Mouse (Mus musculus) liver, embryonic 14.5 days (tissue): ENCODE data around the gene Tha1. TPM values are rescaled to one million over a fixed set of nuclear protein-coding genes. Genes with fewer than 3 reads are reported as not detected.

ENCODE experiments used
- ATAC-seq: fragments of 200-750 bp; cut with Nextera tagmentation; 2 replicates; pipeline ENCODE4 v1.8.0; 2017; ENCODE audit warnings: moderate number of reproducible peaks, mild to moderate bottlenecking, moderate library complexity; ENCODE audit not compliant: insufficient read depth
- DNase-seq, 3 experiments: peaks; one replicate each; pipeline ENCODE4 v3.0.0-alpha.2; 2012 to 2013; ENCODE audit warnings: low read depth in 3 of 3, low spot score in 3 of 3
- H3K27ac ChIP-seq: fragments of 300-500 bp; sonication (generic); 2 replicates; pipeline ENCODE4 v1.5.1; 2014; ENCODE audit warnings: moderate library complexity, mild to moderate bottlenecking, control low read depth, inconsistent platforms
- H3K27me3 ChIP-seq: fragments of 300-500 bp; sonication (generic); 2 replicates; pipeline ENCODE4 v1.6.1; 2014; ENCODE audit warnings: mild to moderate bottlenecking, low read length, moderate library complexity; ENCODE audit not compliant: control insufficient read depth, insufficient read depth
- H3K36me3 ChIP-seq: fragments of 300-500 bp; sonication (generic); replicated peaks from 2 replicates; pipeline ENCODE4 v1.6.1; 2014; ENCODE audit warnings: low read depth; ENCODE audit not compliant: control insufficient read depth, insufficient read depth
- H3K4me1 ChIP-seq, 2 experiments: fragments of 200-500 bp in 1 of 2; fragments of 300-500 bp in 1 of 2; sonication (generic) in 1 of 2; replicated peaks; 2 replicates each; pipeline ENCODE4 v1.6.1; 2012 to 2014; ENCODE audit warnings: antibody characterized with exemption in 1 of 2, inconsistent platforms in 1 of 2, low read length in 1 of 2; ENCODE audit not compliant: control insufficient read depth in 2 of 2, insufficient read depth in 2 of 2
- H3K4me2 ChIP-seq: fragments of 300-500 bp; sonication (generic); 2 replicates; pipeline ENCODE4 v1.6.1; 2014; ENCODE audit warnings: low read depth, mild to moderate bottlenecking, control low read depth, moderate library complexity
- H3K4me3 ChIP-seq, 2 experiments: fragments of 200-500 bp in 1 of 2; fragments of 300-500 bp in 1 of 2; sonication (generic) in 1 of 2; 2 replicates each; pipeline ENCODE4 v1.5.1; 2012 to 2014; ENCODE audit warnings: low read depth in 2 of 2, low read length in 2 of 2, mild to moderate bottlenecking in 2 of 2, control low read depth in 1 of 2, inconsistent platforms in 1 of 2, moderate library complexity in 1 of 2; ENCODE audit not compliant: insufficient read depth in 1 of 2
- H3K9ac ChIP-seq: fragments of 300-500 bp; sonication (generic); replicated peaks from 2 replicates; pipeline ENCODE4 v1.6.1; 2014; ENCODE audit warnings: mild to moderate bottlenecking, control low read depth, moderate library complexity
- H3K9me3 ChIP-seq: fragments of 300-500 bp; sonication (generic); 2 replicates; pipeline ENCODE4 v1.6.1; 2016; ENCODE audit warnings: low read length, mixed read lengths; ENCODE audit not compliant: control insufficient read depth
- CTCF ChIP-seq: IDR thresholded peaks from 2 replicates; pipeline ENCODE4 v1.5.1; 2016; ENCODE audit warnings: antibody characterized with exemption, low read depth, control low read depth
- EP300 ChIP-seq: IDR thresholded peaks from 2 replicates; pipeline ENCODE4 v1.6.1; 2016; ENCODE audit warnings: antibody characterized with exemption, low read depth
- WGBS: fragments of 180-500 bp; shearing (Covaris S2); extraction: QIAGEN DNeasy Blood & Tissue Kit; methylation state at CpG from one replicate; pipeline ENCODE4 v1.1.7; 2014; ENCODE audit not compliant: insufficient replicate concordance; 5-methylcytosine and 5-hydroxymethylcytosine counted together
- polyA plus RNA-seq, 2 experiments: library from polyadenylated mRNA; depleted of rRNA in 1 of 2; stranded (reverse) in 1 of 2; unstranded in 1 of 2; fragments of >200 nt; fragmentation: Nextera tagmentation in 1 of 2; extraction: Ambion mirVana in 1 of 2; gene quantifications; 2 replicates each; pipeline versions ENCODE4 v1.2.1 to v1.2.3; 2012 to 2014

The Tha1 gene
- polyA plus RNA-seq, 2 experiments, result 1.4 to 1.6 TPM

DNA sequence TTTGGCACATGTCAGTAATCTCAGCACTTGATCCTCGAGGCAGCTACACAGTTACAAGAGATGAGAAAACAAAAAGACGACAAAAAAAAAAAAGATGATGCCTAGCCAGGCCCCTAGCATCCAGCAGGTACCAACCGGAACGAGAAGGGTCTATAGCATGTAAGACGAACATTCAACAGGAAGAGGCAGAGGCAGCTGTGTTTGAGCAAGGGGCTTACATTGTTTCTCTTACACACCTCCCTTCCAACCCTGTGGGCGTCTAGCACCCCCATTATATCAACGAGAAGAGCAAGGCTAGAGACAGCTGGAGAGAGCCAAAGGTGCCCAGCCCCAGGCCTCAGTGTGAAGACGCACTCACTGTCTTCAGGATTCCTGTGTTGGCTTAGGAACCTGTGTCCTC lies 46.4 kb downstream of the Tha1 start:
- H3K4me3 ChIP-seq, result no peak overlapping the region; a peak in 1 of 4 replicates
- DNase-seq, result no peak
- peaks cover 53 to 74% of the 10 kb centered on the region in 2 experiments for H3K4me1 ChIP-seq
- no peaks in the 10 kb centered on the region for H3K27me3 ChIP-seq
- H3K36me3 ChIP-seq, result peaks cover 23% of the 10 kb centered on the region
- H3K4me2 ChIP-seq, result peak overlapping the region; percentile 90
- ATAC-seq, result no peak
- H3K9ac ChIP-seq, result no peak overlapping the region
- no peak for TF ChIP-seq CTCF
- no peak for TF ChIP-seq EP300
- no peaks in the 10 kb centered on the region for H3K9me3 ChIP-seq
- 77% methylated on average over 8 of the region's 8 CpGs for WGBS
- no peak overlapping the region; the same call in 1 of the 2 replicates for H3K27ac ChIP-seq

GRCm38 (mm10) chr11:117826164-117826563 lies 47.1 kb downstream of the Tha1 start:
- H3K4me1 ChIP-seq, result peaks cover 53 to 67% of the 10 kb centered on the region in 2 experiments
- peak overlapping the region; percentile 93 for H3K27ac ChIP-seq
- peaks cover 30% of the 10 kb centered on the region for H3K36me3 ChIP-seq
- H3K27me3 ChIP-seq, result no peaks in the 10 kb centered on the region
- ATAC-seq (no peak), DNase-seq (no peak)
- peak overlapping the region; percentile 90 to 95 for H3K4me3 ChIP-seq
- peak overlapping the region; percentile 99 for H3K9ac ChIP-seq
- TF ChIP-seq CTCF (no peak), EP300 (no peak)
- 37% methylated on average over 5 of the region's 5 CpGs for WGBS
- H3K4me2 ChIP-seq, result peak overlapping the region; percentile 90
- no peaks in the 10 kb centered on the region for H3K9me3 ChIP-seq

DNA sequence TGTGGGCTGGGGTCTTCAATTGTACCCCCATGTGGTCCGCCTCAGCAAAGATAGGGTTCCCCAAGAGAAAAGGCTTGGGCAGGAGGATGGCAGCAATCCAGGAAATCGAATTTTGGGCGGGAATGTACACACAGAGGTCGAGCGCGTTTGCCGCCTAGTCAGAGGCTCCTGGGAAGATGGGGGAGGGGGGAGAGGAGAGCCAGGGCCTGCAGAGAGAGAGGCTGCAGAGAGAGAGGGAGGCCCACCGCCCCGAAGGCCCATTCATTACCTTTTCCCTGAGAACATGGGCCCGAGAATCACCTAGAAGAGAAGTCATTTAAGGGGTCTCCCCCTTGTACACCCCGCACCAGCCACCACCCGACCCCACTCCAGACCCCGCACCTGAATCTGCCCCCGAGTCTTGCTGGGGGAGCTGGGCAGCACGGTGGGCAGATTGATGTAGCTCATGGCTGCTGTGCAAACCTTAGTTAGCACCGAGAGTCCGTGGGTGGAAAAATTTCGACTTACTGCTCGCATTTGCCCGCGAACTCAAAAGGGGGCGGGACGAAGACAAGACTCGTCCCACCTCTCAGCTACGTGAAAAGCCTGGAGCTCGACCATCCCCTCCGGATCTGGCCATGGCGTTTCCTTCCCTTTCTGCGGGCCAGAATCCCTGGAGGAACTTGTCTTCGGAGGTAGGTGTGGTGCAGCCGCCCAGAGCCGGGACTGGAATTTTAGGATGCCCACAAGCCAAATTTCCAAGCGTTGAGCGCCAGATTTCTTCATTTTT lies 47.8 kb downstream of the Tha1 start, which contains the start of the genes Afmid and Tk1:
Gene Afmid, plus strand, starts transcription at position 592 of the 769 bp plus-strand sequence.
Gene Tk1, minus strand, starts transcription at position 760 of the 769 bp plus-strand sequence.
- peak within 1 kb of the TSS; percentile 99 for H3K9ac ChIP-seq
- peak; percentile 68 for ATAC-seq
- no peaks in the 10 kb centered on the region for H3K9me3 ChIP-seq
- H3K27ac ChIP-seq, result peak within 1 kb of the TSS; percentile 93
- no peaks in the 10 kb centered on the region for H3K27me3 ChIP-seq
- H3K4me3 ChIP-seq, result peak within 1 kb of the TSS; percentile 90 to 95
- H3K36me3 ChIP-seq, result peaks cover 36% of the 10 kb centered on the region
- H3K4me2 ChIP-seq, result peak within 1 kb of the TSS; percentile 90
- under 1% methylated on average over 34 of the region's 34 CpGs for WGBS
- TF ChIP-seq EP300 (0 out of 2 replicates have a peak, but pooled peaks have one; percentile 6), CTCF (no peak)
- peaks cover 46 to 60% of the 10 kb centered on the region in 2 experiments for H3K4me1 ChIP-seq
- peak; percentile 76 to 83 (median 78) for DNase-seq

DNA sequence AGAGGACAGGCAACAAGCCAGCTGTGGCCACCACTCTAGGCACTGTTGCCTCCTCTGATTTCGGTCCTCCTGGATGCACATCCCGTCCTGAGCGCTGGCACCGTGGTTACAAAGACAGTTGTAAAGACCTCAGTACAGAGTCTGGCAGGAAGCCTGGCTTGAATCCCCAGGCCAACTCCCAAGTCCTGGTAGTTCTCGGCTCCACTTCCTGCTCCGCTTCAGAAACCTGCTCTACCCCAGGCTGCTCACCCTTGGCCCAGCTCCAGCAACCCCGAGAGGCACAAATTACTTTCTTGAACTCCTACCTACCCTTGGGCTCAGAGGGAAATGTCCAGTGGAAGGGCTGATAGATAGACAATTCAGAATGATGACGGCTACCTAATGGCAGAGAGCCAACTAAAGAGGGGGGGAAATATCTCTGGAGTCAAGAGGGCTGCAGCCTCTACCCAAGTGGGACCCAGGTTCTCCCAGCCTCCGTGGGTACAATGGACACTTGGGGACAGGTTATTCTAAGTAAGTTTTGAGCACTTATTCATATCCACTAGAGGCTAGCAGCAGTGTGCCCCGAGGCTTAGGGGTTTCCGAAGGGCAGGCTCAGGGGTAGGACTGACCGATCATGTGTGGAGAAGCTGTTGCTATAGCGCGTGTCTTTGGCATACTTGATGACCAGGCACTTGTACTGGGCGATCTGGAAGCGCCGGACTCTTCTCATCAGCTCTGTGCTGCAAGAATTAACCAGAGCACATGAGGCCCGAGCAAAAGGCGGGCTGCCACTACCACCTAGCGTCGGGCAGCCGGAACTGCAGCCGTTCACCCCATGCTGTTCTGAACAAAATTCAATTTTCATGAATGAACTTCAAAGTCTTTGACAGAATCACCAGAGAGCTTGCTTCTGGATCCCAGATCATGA lies 49.0 kb downstream of the Tha1 start:
- 15% methylated on average over 23 of the region's 23 CpGs for WGBS
- H3K4me3 ChIP-seq, result peak overlapping the region; percentile 90 to 95
- no peaks in the 10 kb centered on the region for H3K27me3 ChIP-seq
- peak overlapping the region; percentile 93 for H3K27ac ChIP-seq
- H3K36me3 ChIP-seq, result peaks cover 48% of the 10 kb centered on the region
- H3K9ac ChIP-seq, result peak overlapping the region; percentile 99
- peaks cover 35 to 48% of the 10 kb centered on the region in 2 experiments for H3K4me1 ChIP-seq
- ATAC-seq (peak; percentile 56), DNase-seq (peak in 2 of 3 experiments; percentile 67 to 69)
- TF ChIP-seq EP300, result no peak
- TF ChIP-seq CTCF, result peak; percentile 98
- H3K4me2 ChIP-seq, result peak overlapping the region; percentile 90
- no peaks in the 10 kb centered on the region for H3K9me3 ChIP-seq
